Mouse (Mus musculus) C2C12 (cell line): ENCODE data around the gene Slc9a1. TPM values are rescaled to one million over a fixed set of nuclear protein-coding genes. Genes with fewer than 3 reads are reported as not detected.

Experiments
- H3K27me3 ChIP-seq: one replicate; pipeline ENCODE4 v1.6.1; 2011; ENCODE audit not compliant: control insufficient read depth, insufficient read depth, insufficient read length
- H3K36me3 ChIP-seq: one replicate; pipeline ENCODE4 v1.6.1; 2011; ENCODE audit not compliant: control insufficient read depth, insufficient read depth
- H3K4me3 ChIP-seq: one replicate; pipeline ENCODE4 v1.5.1; 2011; ENCODE audit warnings: mild to moderate bottlenecking, control low read depth; ENCODE audit not compliant: poor library complexity, insufficient read depth, severe bottlenecking
- H3K79me2 ChIP-seq: one replicate; pipeline ENCODE4 v1.6.1; 2011; ENCODE audit not compliant: control insufficient read depth, insufficient read depth
- H3K79me3 ChIP-seq: one replicate; pipeline ENCODE4 v1.6.1; 2011; ENCODE audit warnings: low read depth, control low read depth
- H3ac ChIP-seq: one replicate; pipeline ENCODE3; 2011; ENCODE audit warnings: low read depth; ENCODE audit not compliant: control insufficient read depth, insufficient read length
- CEBPB ChIP-seq: IDR thresholded peaks from one replicate; pipeline ENCODE4 v1.6.1; 2011; ENCODE audit warnings: low read depth, mild to moderate bottlenecking, control low read depth, moderate library complexity
- CTCF ChIP-seq: IDR thresholded peaks from one replicate; pipeline ENCODE4 v1.5.1; 2011; ENCODE audit not compliant: control insufficient read depth, insufficient read depth, insufficient read length
- FOSL1 ChIP-seq: IDR thresholded peaks from one replicate; pipeline ENCODE4 v1.8.0; 2011; ENCODE audit warnings: mild to moderate bottlenecking, low read length; ENCODE audit not compliant: poor library complexity, insufficient read depth, severe bottlenecking
- MAX ChIP-seq: IDR thresholded peaks from one replicate; pipeline ENCODE4 v1.6.1; 2011; ENCODE audit warnings: mild to moderate bottlenecking, control low read depth
- MYOD1 ChIP-seq: IDR thresholded peaks from one replicate; pipeline ENCODE4 v1.6.1; 2011; ENCODE audit warnings: low read depth; ENCODE audit not compliant: control insufficient read depth, insufficient read length
- MYOG ChIP-seq: IDR thresholded peaks from one replicate; pipeline ENCODE4 v1.6.1; 2011; ENCODE audit not compliant: control insufficient read depth, insufficient read length; ENCODE audit errors: extremely low read depth
- USF1 ChIP-seq: IDR thresholded peaks from one replicate; pipeline ENCODE4 v1.6.1; 2011; ENCODE audit warnings: low read depth, mild to moderate bottlenecking, control low read depth, moderate library complexity
- polyA plus RNA-seq: library from polyadenylated mRNA; unstranded; fragments of >200 nt; fragmentation: generic; extraction: Trizol; gene quantifications from one replicate; pipeline ENCODE4 v1.2.1, GENCODE M21; 2012; ENCODE audit warnings: missing spikeins

Slc9a1 gene
- polyA plus RNA-seq, 1 experiment = 19.4 TPM

DNA sequence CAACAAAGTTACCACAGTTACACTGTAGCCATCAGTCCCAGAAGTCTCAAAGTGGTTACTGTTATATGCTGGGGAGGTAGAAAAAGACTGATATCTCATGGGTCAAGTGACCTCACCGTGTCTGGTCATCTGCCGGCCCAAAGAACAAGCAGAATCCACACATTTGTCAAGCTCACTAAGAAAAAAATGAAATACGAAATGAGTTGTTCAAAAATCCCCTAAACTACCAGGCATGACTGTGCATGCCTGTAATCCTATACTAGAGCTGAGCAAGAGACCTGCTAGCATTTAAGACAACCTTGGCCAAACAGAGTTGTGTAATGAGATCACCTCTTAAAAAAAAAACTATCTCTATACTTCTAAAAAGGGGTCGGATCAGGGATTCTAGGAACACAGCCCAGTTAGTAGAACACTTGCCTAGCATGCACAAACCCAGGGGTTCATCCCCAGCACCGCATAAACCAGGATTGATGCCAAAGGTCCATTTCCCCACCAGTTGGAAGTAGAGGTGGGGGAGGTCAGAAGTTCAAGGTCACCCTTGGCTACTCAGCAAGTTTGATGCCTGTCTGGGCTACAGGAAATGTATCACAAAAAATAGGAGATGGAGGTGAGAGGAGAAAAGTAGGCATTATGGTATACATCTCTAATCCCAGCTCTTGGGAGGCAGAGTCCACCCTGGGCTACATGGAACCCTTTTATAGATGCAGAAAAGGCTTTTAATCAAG lies 21.3 kb upstream of the Slc9a1 start:
- H3ac ChIP-seq = no peak overlapping the region
- H3K79me2 ChIP-seq = no peaks in the 10 kb centered on the region
- H3K36me3 ChIP-seq = no peaks in the 10 kb centered on the region
- H3K27me3 ChIP-seq = no peaks in the 10 kb centered on the region
- no peak for TF ChIP-seq MYOG
- TF ChIP-seq CTCF = no peak
- TF ChIP-seq MYOD1 = no peak
- no peak for TF ChIP-seq CEBPB
- no peak for TF ChIP-seq USF1
- TF ChIP-seq MAX = no peak
- TF ChIP-seq FOSL1 = no peak
- H3K79me3 ChIP-seq = no peaks in the 10 kb centered on the region
- no peak overlapping the region for H3K4me3 ChIP-seq

DNA sequence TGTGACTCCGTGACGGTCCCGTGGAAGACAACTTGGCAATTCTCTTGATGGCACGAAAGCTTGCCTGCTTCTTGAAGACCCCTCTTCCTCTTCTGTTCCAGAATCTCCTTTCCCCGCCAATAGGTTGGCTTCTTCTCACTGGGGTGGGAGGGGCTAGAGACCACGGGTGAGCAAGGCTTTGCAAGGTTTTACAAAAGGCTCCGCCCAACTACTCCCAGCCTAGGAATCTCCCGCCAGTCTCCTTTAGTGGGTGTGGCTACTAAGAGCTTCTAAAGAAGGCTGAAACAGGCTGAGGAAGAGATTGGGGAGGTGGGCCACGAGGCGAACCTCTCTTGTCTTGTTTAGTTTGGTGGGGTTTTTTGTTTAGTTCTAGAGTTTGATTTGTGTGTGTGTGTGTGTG lies 16.7 kb upstream of the Slc9a1 start:
- Histone ChIP-seq H3ac (no peak overlapping the region), H3K27me3 (no peaks in the 10 kb centered on the region), H3K4me3 (no peak overlapping the region), H3K79me2 (no peaks in the 10 kb centered on the region), H3K79me3 (no peaks in the 10 kb centered on the region), H3K36me3 (no peaks in the 10 kb centered on the region)
- TF ChIP-seq CTCF (no peak), MAX (no peak), FOSL1 (no peak), CEBPB (no peak), USF1 (no peak), MYOG (no peak), MYOD1 (no peak)

DNA sequence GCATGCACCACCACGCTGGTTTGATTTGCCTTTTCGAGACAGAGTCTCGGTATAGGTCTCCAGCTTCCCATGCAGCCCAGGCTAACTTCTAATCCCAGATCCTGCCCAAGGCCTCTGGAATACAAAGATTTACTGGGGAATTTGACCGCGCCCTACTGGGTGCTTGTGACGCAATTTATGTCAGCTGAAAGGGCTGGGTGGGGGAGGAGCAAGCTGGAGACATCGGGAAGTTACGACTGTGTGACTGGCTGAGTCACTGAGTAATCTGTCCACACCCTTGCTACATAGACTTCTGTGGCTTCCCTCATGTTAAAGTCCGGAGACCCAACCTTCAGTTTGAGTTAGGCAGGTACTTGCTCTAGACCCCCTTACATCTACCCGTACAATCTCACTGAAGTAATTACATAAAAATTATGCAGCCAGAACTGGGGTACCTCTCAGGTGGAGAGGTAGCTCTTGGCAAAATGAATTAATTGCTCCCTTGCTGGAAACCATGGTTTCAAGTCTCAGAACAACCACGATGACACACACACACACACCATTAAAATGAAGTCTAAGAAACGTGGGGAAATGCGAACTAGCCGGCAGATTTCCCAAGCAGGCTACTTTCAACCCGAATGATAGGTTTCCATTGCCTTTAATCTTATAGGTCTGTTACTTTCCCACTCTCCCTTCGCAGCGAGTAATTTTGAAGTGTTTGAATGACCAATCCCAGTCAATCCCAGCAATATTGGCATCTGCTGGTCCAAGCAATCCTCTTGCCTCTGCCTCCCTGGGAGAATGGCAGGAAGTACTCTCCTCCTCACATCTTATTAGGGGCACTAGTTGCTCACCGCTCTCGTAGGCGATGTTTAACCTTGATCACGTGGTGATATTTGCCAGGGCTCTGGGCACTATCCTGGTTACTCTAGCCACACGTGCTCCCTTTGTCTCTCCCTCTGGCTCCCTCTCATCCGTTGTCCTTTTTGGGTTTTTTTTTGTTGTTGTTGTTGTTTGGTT lies 15.8 kb upstream of the Slc9a1 start, which contains the start of gene Wdtc1:
Gene Wdtc1, minus strand, starts transcription at position 115 of the 999 bp plus-strand sequence.
- no peaks in the 10 kb centered on the region for H3K79me3 ChIP-seq
- TF ChIP-seq CTCF (no peak), USF1 (peak; percentile 14), MAX (peak; percentile 74), CEBPB (peak; percentile 94), FOSL1 (peak; percentile 66), MYOD1 (no peak)
- H3K36me3 ChIP-seq = no peaks in the 10 kb centered on the region
- no peak within 1 kb of the TSS for H3ac ChIP-seq
- no peaks in the 10 kb centered on the region for H3K79me2 ChIP-seq
- H3K4me3 ChIP-seq = no peak within 1 kb of the TSS
- no peaks in the 10 kb centered on the region for H3K27me3 ChIP-seq

GRCm38 (mm10) chr4:133354641-133355040 lies 14.9 kb upstream of the Slc9a1 start:
- Histone ChIP-seq H3K79me3 (no peaks in the 10 kb centered on the region), H3K79me2 (no peaks in the 10 kb centered on the region), H3K36me3 (no peaks in the 10 kb centered on the region), H3K27me3 (no peaks in the 10 kb centered on the region), H3K4me3 (no peak overlapping the region), H3ac (no peak overlapping the region)
- TF ChIP-seq FOSL1 (no peak), MYOG (no peak), MAX (no peak), USF1 (no peak), MYOD1 (no peak), CTCF (no peak), CEBPB (no peak)
